Mouse (Mus musculus) forebrain, embryonic 13.5 days (tissue): ENCODE measurements at regions not wholly inside any gene's neighbourhood (a gene's known extent, or its start where the extent isn't known, plus 50 kb on each side); places are given as distances from the start of the nearest gene placed in this dataset.

Experiments
- ATAC-seq: fragments of 200-750 bp; cut with Nextera tagmentation; 2 replicates; pipeline ENCODE4 v1.8.0; 2017
- H3K27ac ChIP-seq: fragments of 300-500 bp; sonication (generic); 2 replicates; pipeline ENCODE4 v1.5.1; 2015; ENCODE audit warnings: inconsistent platforms, mild to moderate bottlenecking, moderate library complexity
- H3K27me3 ChIP-seq: fragments of 300-500 bp; sonication (generic); 2 replicates; pipeline ENCODE4 v1.6.1; 2015; ENCODE audit warnings: mild to moderate bottlenecking, inconsistent platforms
- H3K36me3 ChIP-seq: fragments of 300-500 bp; sonication (generic); 2 replicates; pipeline ENCODE4 v1.6.1; 2015; ENCODE audit warnings: mild to moderate bottlenecking, inconsistent platforms; ENCODE audit not compliant: poor library complexity, severe bottlenecking
- H3K4me1 ChIP-seq: fragments of 300-500 bp; sonication (generic); 2 replicates; pipeline ENCODE4 v1.6.1; 2015; ENCODE audit warnings: inconsistent platforms
- H3K4me2 ChIP-seq: fragments of 300-500 bp; sonication (generic); 2 replicates; pipeline ENCODE4 v1.6.1; 2015; ENCODE audit warnings: inconsistent platforms, mild to moderate bottlenecking, moderate library complexity
- H3K4me3 ChIP-seq: fragments of 300-500 bp; sonication (generic); 2 replicates; pipeline ENCODE4 v1.5.1; 2015; ENCODE audit warnings: mild to moderate bottlenecking, inconsistent platforms
- H3K9ac ChIP-seq: fragments of 300-500 bp; sonication (generic); 2 replicates; pipeline ENCODE4 v1.6.1; 2015; ENCODE audit warnings: mild to moderate bottlenecking, inconsistent platforms
- H3K9me3 ChIP-seq: fragments of 300-500 bp; sonication (generic); replicated peaks from 2 replicates; pipeline ENCODE4 v1.6.1; 2016; ENCODE audit warnings: inconsistent platforms
- WGBS: fragments of 180-500 bp; shearing (Covaris S2); methylation state at CpG from one replicate; pipeline ENCODE4 v1.1.7; 2015; 5-methylcytosine and 5-hydroxymethylcytosine counted together

DNA sequence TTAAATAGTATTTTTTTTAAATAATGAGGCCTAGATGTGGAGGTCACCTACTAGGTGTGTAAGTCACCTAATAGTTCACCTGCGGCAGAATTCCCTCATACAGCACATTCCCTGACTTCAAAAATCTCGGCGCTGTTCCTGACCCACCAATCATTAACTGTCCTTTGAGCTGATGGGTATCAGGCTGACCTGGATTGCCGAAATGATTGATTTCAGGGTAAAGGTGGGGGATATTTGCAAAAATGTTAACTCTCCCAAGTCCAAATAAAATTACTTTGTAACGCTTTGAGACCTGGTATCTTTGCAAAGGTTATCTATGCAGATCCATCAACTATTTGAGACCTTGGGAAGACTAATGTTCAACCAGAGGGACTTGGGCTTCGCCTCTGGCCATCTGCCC lies 82.9 kb upstream of the Pced1b start:
- H3K36me3 ChIP-seq, result no peaks in the 10 kb centered on the region
- ATAC-seq, result no peak
- H3K4me1 ChIP-seq, result no peaks in the 10 kb centered on the region
- no peaks in the 10 kb centered on the region for H3K27me3 ChIP-seq
- H3K4me2 ChIP-seq, result no peak overlapping the region
- no peak overlapping the region for H3K27ac ChIP-seq
- no peaks in the 10 kb centered on the region for H3K9me3 ChIP-seq
- H3K4me3 ChIP-seq, result no peak overlapping the region
- WGBS, result 98% methylated on average over 6 of the region's 6 CpGs
- H3K9ac ChIP-seq, result no peak overlapping the region

DNA sequence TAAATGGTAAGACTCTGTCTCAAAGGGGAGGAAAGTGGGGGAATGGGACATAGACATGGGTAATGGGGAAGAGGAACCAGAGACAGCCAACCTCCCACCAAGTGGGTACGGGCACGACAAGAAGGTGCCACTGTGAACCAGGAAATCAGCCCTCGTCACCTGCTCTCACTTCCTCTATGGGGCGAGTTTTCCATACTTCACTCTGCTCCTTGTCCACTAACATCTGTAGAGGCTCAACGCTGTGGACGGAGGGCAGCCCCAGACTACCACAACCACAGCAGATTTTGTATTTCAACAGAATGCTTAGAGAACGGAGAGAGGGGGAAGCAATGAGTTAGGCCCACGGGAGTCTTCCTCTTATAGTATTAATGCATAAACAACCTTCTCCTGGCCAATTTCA lies 83.8 kb upstream of the Pced1b start:
- Histone ChIP-seq H3K4me3 (no peak overlapping the region), H3K4me2 (no peak overlapping the region), H3K9ac (no peak overlapping the region), H3K36me3 (no peaks in the 10 kb centered on the region), H3K9me3 (no peaks in the 10 kb centered on the region), H3K4me1 (no peaks in the 10 kb centered on the region), H3K27me3 (no peaks in the 10 kb centered on the region), H3K27ac (no peak overlapping the region)
- 93% methylated on average over 8 of the region's 8 CpGs for WGBS
- no peak for ATAC-seq

DNA sequence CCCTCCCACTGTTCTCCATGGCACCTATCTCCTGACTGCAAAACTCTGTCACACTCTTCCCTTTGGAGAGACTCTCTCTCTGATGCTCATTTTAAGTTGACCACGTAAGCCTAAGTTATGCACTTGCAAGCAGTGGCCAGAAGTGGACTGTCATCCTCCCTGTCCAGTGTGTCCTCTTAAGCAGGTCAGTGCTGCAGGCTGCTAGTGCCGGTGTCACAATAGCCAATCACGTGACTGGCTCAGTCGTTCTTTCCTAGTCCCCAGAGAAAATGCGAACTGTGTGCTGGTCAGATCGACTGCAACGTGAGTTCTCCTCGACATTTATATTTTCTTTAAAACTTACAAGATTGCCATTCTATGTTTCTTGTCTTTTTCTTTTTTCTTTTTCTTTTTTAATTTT lies 84.6 kb upstream of the Pced1b start:
- Histone ChIP-seq H3K36me3 (no peaks in the 10 kb centered on the region), H3K4me1 (no peaks in the 10 kb centered on the region), H3K9ac (no peak overlapping the region), H3K27me3 (no peaks in the 10 kb centered on the region), H3K9me3 (no peaks in the 10 kb centered on the region), H3K4me2 (no peak overlapping the region), H3K27ac (no peak overlapping the region), H3K4me3 (no peak overlapping the region)
- ATAC-seq, result no peak
- 87% methylated on average over 8 of the region's 8 CpGs for WGBS

DNA sequence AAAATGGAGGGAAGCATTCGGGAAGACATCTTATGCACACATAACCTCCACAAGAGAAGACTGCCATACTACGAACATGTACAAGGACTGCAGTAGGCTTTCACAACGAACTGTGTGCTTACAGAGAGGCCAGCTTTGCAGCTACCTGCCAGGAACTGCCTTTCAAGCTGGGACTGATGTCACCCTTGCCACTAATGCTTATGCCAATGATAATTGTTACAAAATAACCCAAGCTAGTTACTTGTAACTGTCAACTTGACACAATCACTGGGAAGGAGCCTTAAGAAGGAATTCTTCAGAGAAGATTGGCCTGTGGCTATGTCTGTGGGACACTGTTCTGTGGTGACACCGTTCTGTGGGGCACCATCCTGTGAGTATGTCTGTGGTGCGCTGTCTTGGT lies 85.4 kb upstream of the Pced1b start:
- no peak for ATAC-seq
- WGBS, result 91% methylated on average over 5 of the region's 5 CpGs
- Histone ChIP-seq H3K27ac (no peak overlapping the region), H3K4me3 (no peak overlapping the region), H3K36me3 (no peaks in the 10 kb centered on the region), H3K27me3 (no peaks in the 10 kb centered on the region), H3K4me2 (no peak overlapping the region), H3K9ac (no peak overlapping the region), H3K9me3 (no peaks in the 10 kb centered on the region), H3K4me1 (no peaks in the 10 kb centered on the region)

DNA sequence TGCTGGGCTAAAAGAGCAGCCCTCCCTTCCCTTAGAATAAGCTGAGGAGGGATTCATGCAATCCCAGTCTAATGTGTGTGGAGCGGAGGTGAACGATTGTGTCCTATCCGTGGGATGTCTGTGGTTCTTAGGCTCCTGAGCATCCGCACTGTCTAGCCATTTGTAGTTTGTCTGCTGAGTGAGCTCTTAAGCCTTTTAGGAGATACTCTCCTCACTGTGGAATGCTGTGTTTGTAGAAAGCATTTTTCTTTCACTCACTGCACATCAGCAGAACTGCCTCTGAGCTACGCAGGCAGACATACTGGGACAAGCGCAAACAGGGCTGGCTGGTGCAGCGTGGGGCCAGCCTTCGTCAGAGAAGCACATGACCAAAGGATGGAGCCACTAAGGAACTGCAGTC lies 94.6 kb upstream of the Pced1b start:
- peak; percentile 66; the same call in 1 of the 2 replicates for ATAC-seq
- peak overlapping the region; percentile 34 for H3K4me2 ChIP-seq
- H3K27ac ChIP-seq, result peak overlapping the region; percentile 82
- no peaks in the 10 kb centered on the region; the same call in 1 of the 2 replicates for H3K4me1 ChIP-seq
- no peaks in the 10 kb centered on the region for H3K9me3 ChIP-seq
- H3K9ac ChIP-seq, result no peak overlapping the region
- H3K36me3 ChIP-seq, result no peaks in the 10 kb centered on the region
- H3K4me3 ChIP-seq, result no peak overlapping the region
- H3K27me3 ChIP-seq, result no peaks in the 10 kb centered on the region
- WGBS, result 73% methylated on average over 8 of the region's 8 CpGs

DNA sequence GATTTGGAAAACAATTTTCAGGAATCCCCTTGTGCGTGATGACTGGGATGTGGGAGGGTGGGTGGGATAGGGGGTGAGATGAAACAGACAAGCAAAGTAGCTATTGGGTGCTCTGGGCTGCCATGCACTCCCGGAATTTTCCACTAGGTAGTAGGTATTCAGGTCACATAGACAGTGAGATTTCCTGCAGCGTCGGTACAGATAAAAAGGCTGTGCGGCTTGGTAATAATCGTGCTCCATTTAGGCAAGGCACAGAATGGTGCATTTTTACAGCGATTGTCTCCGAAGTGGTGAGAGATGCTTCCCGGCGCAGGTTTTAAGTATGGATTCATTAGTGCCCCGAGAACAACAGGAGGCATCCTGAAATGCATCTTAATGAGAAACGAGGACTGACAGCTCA lies 95.1 kb upstream of the Pced1b start:
- H3K27ac ChIP-seq, result peak overlapping the region; percentile 82
- 49% methylated on average over 12 of the region's 12 CpGs for WGBS
- no peak overlapping the region for H3K9ac ChIP-seq
- no peaks in the 10 kb centered on the region; the same call in 1 of the 2 replicates for H3K4me1 ChIP-seq
- no peaks in the 10 kb centered on the region for H3K9me3 ChIP-seq
- H3K27me3 ChIP-seq, result no peaks in the 10 kb centered on the region
- 0 out of 2 replicates have a peak overlapping the region, but pooled peaks have one; percentile 0 for H3K4me3 ChIP-seq
- peak overlapping the region; percentile 34 for H3K4me2 ChIP-seq
- H3K36me3 ChIP-seq, result no peaks in the 10 kb centered on the region
- peak; percentile 70 for ATAC-seq

DNA sequence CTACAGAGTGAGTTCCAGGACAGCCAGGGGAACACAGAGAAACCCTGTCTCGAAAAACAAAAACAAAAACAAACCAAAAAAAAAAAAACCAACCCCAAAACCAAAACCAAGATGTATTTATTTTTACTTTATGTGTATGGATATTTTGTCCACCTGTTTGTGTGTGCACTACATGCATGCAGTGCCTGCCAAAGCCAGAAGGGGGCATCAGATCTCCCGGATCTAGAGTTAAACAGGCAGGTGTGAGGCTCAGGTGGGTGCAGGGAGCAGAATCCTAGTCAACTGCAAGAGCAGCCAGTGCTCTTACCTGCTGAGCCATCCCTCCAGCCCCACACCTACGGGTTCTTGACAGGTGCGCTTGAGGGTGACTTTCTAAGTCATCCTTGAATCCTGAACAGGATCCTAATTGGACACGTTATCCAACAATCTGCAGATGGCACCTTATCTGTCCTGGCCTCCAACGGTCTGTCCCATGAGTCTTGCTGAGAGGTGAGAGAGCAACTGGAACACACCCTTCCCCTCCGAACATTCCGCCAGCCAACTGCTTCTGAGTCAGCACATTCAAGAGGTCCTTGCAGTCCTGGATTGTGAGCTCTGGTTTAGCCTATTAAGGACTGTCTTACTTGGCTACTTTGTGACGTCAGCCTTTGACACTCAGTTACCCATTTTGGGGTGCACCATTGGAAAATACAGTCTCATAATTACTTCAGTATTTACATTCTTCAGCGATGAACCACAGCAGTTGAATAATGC lies 95.4 kb upstream of the Slc38a4 start:
- H3K36me3 ChIP-seq, result no peaks in the 10 kb centered on the region
- no peaks in the 10 kb centered on the region; the same call in 1 of the 2 replicates for H3K4me1 ChIP-seq
- no peak; the same call in 1 of the 2 replicates for ATAC-seq
- no peak overlapping the region for H3K4me2 ChIP-seq
- WGBS, result 85% methylated on average over 10 of the region's 10 CpGs
- no peaks in the 10 kb centered on the region for H3K27me3 ChIP-seq
- H3K4me3 ChIP-seq, result no peak overlapping the region
- no peaks in the 10 kb centered on the region for H3K9me3 ChIP-seq
- H3K9ac ChIP-seq, result no peak overlapping the region
- peak overlapping the region; percentile 82 for H3K27ac ChIP-seq

DNA sequence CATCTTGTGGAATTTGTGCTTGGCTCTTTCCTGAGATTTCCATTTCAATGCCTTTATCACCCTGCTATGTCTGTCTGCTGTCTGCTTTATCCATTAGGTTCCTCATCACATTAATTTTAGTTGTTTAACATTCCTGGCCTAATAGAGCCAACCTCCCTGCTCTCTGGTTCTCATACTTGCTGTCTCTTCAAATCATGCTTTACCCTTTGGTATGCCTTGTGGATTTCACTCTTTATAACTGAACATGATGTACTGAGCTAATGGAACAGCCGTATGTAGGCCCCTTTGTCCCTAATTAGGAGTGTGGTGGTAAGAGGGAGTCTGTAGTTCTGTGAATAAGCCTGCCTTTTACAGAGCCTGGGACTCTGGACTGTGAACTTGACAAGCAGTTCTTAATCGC lies 86.2 kb upstream of the Slc38a4 start:
- H3K4me3 ChIP-seq, result no peak overlapping the region

DNA sequence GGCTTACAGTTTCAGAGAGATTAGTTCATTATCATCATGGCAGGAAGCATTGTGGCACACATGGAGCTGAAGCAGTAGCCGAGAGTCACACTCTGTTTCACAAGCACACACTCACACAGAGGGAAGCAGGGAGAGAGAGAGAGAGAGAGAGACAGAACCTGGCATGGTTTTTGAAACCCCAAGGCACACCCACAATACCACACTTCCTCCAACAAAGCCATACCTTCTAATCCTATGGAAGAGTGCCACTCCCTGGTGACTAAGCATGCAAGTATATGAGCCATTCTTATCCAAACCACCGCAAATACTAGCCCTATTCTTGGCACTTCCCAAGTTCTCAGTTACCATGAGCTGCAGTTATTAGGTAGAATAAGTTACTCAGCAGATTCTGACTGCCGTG lies 82.5 kb upstream of the Slc38a4 start:
- 78% methylated on average over 3 of the region's 3 CpGs for WGBS
- Histone ChIP-seq H3K4me3 (no peak overlapping the region), H3K9ac (no peak overlapping the region), H3K27ac (no peak overlapping the region), H3K9me3 (peaks cover 6% of the 10 kb centered on the region), H3K27me3 (no peaks in the 10 kb centered on the region), H3K4me2 (no peak overlapping the region), H3K4me1 (no peaks in the 10 kb centered on the region), H3K36me3 (no peaks in the 10 kb centered on the region)
- no peak for ATAC-seq

More for the DNA sequence above, 86.2 kb upstream of the Slc38a4 start:
- Histone ChIP-seq H3K27ac (no peak overlapping the region), H3K27me3 (no peaks in the 10 kb centered on the region), H3K4me2 (no peak overlapping the region), H3K9me3 (peaks cover 6% of the 10 kb centered on the region), H3K9ac (no peak overlapping the region), H3K36me3 (no peaks in the 10 kb centered on the region), H3K4me1 (no peaks in the 10 kb centered on the region)
- 55% methylated on average over 2 of the region's 2 CpGs for WGBS
- ATAC-seq, result no peak

DNA sequence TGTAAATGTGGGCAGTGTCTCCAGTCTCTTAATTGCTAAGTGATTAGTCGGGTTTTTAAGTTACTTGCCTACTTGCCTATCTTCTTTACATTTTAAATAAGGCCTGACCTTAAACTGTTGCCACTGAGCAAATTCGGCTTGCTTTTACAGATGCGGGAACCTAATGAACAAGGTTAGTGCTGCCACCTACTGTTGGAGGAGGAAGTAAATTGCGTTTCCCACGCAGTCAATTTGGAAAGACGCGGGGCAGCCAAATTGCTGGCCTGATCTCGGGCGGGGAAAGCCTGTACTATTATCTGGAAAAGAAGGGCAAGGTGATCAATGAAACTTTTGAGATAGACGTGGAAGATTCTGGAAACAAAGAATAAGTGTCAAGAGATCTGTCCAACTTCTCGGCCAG lies 79.5 kb upstream of the Slc38a4 start:
- peaks cover 6% of the 10 kb centered on the region for H3K9me3 ChIP-seq
- H3K27ac ChIP-seq, result no peak overlapping the region
- H3K36me3 ChIP-seq, result no peaks in the 10 kb centered on the region
- no peak overlapping the region for H3K4me3 ChIP-seq
- no peak for ATAC-seq
- H3K4me1 ChIP-seq, result no peaks in the 10 kb centered on the region
- H3K9ac ChIP-seq, result no peak overlapping the region
- no peaks in the 10 kb centered on the region for H3K27me3 ChIP-seq
- WGBS, result 11% methylated on average over 11 of the region's 11 CpGs
- H3K4me2 ChIP-seq, result no peak overlapping the region

DNA sequence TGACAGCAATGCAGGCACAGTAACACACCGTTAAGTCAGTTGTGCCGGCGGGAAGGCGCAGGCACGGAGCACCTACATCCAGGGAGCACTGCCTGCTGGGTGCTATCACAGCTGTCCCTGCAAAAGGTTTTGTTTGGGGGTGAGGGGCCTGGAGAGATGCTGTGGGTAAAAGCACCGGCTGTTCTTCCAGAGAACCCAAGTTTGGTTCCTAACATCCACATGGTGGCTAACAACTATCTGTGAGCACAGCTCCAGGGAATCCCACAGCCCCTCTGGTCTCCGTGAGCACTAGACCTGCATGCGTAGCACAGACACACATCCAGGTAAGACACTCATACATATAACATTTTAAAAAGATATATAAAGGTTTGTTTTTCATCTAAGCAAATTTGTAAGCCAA lies 72.0 kb upstream of the Slc38a4 start:
- Histone ChIP-seq H3K9me3 (no peaks in the 10 kb centered on the region), H3K4me3 (no peak overlapping the region), H3K27ac (no peak overlapping the region), H3K4me1 (no peaks in the 10 kb centered on the region), H3K9ac (no peak overlapping the region), H3K27me3 (no peaks in the 10 kb centered on the region), H3K4me2 (no peak overlapping the region), H3K36me3 (no peaks in the 10 kb centered on the region)
- WGBS, result 89% methylated on average over 8 of the region's 8 CpGs
- ATAC-seq, result no peak

DNA sequence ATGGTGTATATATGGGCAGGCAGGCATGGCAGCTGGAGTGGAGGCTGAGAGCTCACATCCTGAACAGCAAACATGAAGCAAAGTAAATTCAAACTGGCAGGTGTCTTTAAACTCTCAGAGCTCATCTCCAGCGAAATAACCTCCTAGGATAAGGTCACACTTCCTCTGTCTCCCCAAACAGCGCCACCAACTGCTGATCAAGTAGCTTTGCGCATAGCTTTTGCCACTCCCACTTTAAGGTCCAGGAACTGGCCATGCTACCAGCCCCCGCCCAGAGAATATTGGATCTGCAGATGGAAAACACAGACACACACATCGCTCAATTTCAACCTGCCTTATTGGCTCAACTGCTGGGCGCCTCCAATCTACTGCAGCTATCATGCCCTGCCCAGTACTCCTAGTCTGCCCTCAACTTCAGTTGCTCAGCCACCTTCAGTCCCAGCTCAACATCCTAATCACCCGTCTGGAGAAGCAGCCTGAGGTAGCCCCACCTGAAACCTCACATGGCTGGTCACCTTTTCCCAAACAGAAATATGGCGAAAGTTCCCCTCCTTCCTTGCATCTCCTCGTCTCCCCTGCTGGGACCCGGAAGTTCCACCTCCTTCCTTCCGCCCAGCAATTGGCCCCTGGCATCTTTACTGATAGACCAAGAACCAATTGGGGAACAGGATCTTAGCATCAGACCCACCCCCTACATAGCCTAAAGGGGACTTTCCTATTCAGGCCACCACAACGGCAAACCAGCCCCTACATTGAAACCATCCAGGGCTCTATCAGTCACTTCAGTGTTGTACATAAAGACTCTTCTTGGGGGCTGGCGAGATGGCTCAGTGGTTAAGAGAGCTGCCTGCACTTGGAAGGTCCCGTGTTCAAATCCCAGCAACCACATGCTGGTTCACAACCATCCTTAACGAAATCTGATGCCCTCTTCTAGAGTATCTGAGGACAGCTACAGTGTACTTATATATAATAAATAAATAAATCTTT lies 70.4 kb upstream of the Slc38a4 start:
- Histone ChIP-seq H3K4me2 (no peak overlapping the region), H3K27me3 (no peaks in the 10 kb centered on the region)
- no peak for ATAC-seq

More for the DNA sequence above, 70.4 kb upstream of the Slc38a4 start:
- no peaks in the 10 kb centered on the region for H3K4me1 ChIP-seq
- H3K9ac ChIP-seq, result no peak overlapping the region
- WGBS, result 84% methylated on average over 15 of the region's 15 CpGs
- H3K9me3 ChIP-seq, result no peaks in the 10 kb centered on the region
- H3K27ac ChIP-seq, result no peak overlapping the region
- H3K36me3 ChIP-seq, result no peaks in the 10 kb centered on the region
- H3K4me3 ChIP-seq, result no peak overlapping the region
